Mouse (Mus musculus) Patski (cell line): Measurements from ENCODE around the gene Sh3bp2. TPM values are rescaled to one million over a fixed set of nuclear protein-coding genes. Genes with fewer than 3 reads are reported as not detected.
"Not testable (repeated sequence)": the region's sequence is repeated elsewhere in the genome, so short reads cannot be mapped to it uniquely, and the experiment has no call there.

Experiments used
- ATAC-seq: fragments of 100-300 bp; one replicate; pipeline ENCODE4 v1.8.0; 2021
- CTCF ChIA-PET: fragments of 350-600 bp; sonication (Branson Sonifier 250); formaldehyde crosslinking; loops from one replicate; lab custom pipeline; 2022; ENCODE audit warnings: inconsistent platforms; lab: Charles Lee
- POLR2A ChIA-PET: fragments of 350-600 bp; sonication (Branson Sonifier 250); formaldehyde crosslinking; loops from one replicate; lab custom pipeline; 2022; ENCODE audit warnings: antibody characterized with exemption, inconsistent platforms; lab: Charles Lee
- DNase-seq: peaks from one replicate; pipeline ENCODE4 v3.0.0-alpha.2; 2011; ENCODE audit warnings: low read depth, low spot score
- H3K27me3 ChIP-seq: fragments of 371-371 bp; one replicate; pipeline ENCODE4 v1.5.1; 2021
- CTCF ChIP-seq: fragments of 100-300 bp; IDR thresholded peaks from one replicate; pipeline ENCODE4 v1.5.1; 2021
- in situ Hi-C: fragments of 300-500 bp; cut with MboI; formaldehyde crosslinking; loops from 3 replicates; pipeline ENCODE4 v1.11.1; 2018; ENCODE audit warnings: low pct_unique_long_range_greater_than_20kb, mixed read lengths
- polyA plus RNA-seq: library from polyadenylated mRNA; unstranded; gene quantifications from one replicate; pipeline ENCODE4 v1.2.3, GENCODE M21; 2021

Gene Sh3bp2
- polyA plus RNA-seq, 1 experiment from 2014 or later = 18.2 TPM

- ATAC-seq (no peak), DNase-seq (no peak)
- H3K27me3 ChIP-seq = no peaks in the 10 kb centered on the region
- TF ChIP-seq CTCF = no peak
- ChIA-PET POLR2A (interaction anchor here (1.2 kb wide), 1 partner anchor 72 kb away, joined by 3 read pairs; no protein-coding TSS in a partner anchor), CTCF (no interaction called here)
- in situ Hi-C loops = no loop called here
Measured at GRCm38 (mm10) chr5:34563854-34564253, 38.2 kb downstream of the Sh3bp2 start.

DNA sequence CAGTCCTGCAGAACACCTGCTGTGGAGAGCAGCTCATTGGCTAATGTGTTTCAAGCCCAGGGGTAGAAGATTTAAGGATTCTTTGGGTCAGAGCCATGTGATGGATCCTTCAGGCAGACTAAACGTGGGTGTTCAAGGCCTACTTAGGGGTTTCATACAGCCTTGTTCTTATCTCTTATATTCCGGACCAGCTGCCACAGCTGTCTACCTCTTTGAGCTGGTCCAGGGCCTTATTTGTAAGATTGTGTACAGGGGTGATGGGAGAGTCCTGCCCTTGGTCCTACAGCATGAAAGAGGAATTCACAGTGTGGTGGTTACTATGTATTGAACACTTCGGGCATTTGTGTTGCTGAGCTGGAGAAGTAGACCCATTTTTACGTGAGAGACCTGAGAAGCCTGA lies 38.7 kb downstream of the Sh3bp2 start:
- no peak for DNase-seq
- ChIA-PET CTCF (interaction anchor here (1.3 kb wide), 1 partner anchor 76 kb away, joined by 3 read pairs; no protein-coding TSS in a partner anchor), POLR2A (interaction anchor here (1.0 to 1.2 kb wide), 2 partner anchors 9 to 72 kb away, joined by 3 to 4 read pairs; partner anchors contain the start of gene Add1)
- in situ Hi-C loops = no loop called here
- H3K27me3 ChIP-seq = no peaks in the 10 kb centered on the region
- TF ChIP-seq CTCF = no peak
- ATAC-seq = no peak

- ATAC-seq (no peak), DNase-seq (no peak)
- CTCF ChIA-PET = interaction anchor here (1.3 kb wide), 1 partner anchor 74 kb away, joined by 3 read pairs; no protein-coding TSS in a partner anchor
Measured at GRCm38 (mm10) chr5:34565545-34566283, 40.1 kb downstream of the Sh3bp2 start.

DNA sequence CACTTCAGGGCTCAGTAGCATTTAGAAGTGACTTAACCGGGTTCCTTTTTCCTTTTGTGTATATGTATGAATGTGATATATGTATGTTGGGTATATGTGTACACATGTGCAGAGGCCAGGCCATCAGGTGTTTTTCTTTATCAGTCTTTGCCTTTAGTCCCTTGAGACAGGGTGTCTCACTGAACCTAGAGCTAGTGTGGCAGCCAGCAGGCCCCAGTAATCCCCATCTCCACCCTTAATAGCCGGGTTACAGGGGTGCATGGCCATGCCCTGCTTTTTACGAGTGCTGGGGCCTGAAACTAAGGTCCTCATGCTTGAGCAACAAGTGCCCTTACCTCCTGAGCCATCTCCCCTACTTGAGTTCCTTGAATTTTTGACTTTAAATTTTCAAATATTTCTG lies 45.9 kb downstream of the Sh3bp2 start:
- ATAC-seq = no peak
- ChIA-PET CTCF (no interaction called here), POLR2A (no interaction called here)
- TF ChIP-seq CTCF = no peak
- DNase-seq = no peak
- no peaks in the 10 kb centered on the region for H3K27me3 ChIP-seq
- in situ Hi-C loops = no loop called here

More at GRCm38 (mm10) chr5:34565545-34566283, 40.1 kb downstream of the Sh3bp2 start:
- H3K27me3 ChIP-seq = no peaks in the 10 kb centered on the region
- POLR2A ChIA-PET = no interaction called here
- in situ Hi-C loops = no loop called here
- TF ChIP-seq CTCF = no peak

DNA sequence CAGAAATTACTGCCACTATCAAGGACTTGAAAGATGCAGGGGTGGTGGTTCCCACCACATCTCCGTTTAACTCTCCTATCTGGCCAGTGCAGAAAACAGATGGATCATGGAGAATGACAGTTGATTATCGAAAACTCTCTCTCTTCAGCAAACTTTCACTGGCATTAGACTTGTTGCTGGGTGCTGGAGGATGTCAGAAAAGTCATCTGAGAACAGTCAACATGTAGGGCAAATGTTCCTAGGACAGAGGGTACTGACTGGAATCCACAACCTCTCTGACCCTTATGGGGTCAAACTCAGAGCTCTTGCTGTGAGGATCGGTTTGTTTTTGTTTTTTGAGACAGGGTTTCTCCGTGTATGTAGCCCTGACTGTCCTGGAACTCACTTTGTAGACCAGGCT lies 46.9 kb downstream of the Sh3bp2 start:
- H3K27me3 ChIP-seq, DNase-seq, CTCF ChIA-PET, ATAC-seq, in situ Hi-C loops: not testable (repeated sequence)
- POLR2A ChIA-PET = interaction anchor here (3.2 kb wide), 1 partner anchor 64 kb away, joined by 17 read pairs; the partner anchor contains the start of gene Mfsd10

GRCm38 (mm10) chr5:34573268-34574221 lies 47.9 kb downstream of the Sh3bp2 start, which contains the start of gene Add1:
Gene Add1, plus strand, starts transcription at chr5:34573664.
- ChIA-PET CTCF (interaction anchor here (1.0 kb wide), 1 partner anchor 59 kb away, joined by 3 read pairs; no protein-coding TSS in a partner anchor), POLR2A (interaction anchor here (0.5 to 3.2 kb wide), 7 partner anchors 9 to 63 kb away, joined by 3 to 17 read pairs (median 3); partner anchors contain the start of gene Mfsd10)
- ATAC-seq (peak; percentile 95), DNase-seq (peak; percentile 99)
- in situ Hi-C loops = no loop called here
- no peak for TF ChIP-seq CTCF
- no peaks in the 10 kb centered on the region for H3K27me3 ChIP-seq

DNA sequence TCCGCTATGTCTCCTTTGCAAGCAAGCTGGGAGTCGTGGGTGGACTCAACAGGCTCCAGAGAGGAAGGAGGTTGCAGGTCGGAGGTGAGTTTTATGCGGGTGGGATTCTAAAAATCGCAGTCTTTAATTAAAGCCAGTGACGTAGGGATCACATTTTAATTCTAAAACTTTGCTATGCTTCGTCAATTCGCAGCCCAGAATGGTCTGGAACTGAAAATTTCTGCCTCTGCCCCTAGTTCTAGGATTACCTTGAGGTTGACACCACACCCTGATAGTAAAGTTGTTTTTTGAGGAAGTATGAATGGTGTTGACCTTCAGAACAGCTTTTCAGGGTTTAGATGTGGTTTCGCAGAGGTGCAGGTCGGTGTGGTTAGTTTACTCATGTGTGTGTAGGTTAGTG lies 49.1 kb downstream of the Sh3bp2 start:
- no peaks in the 10 kb centered on the region for H3K27me3 ChIP-seq
- CTCF ChIA-PET = no interaction called here
- DNase-seq (no peak), ATAC-seq (no peak)
- POLR2A ChIA-PET = interaction anchor here (1.2 to 3.2 kb wide), 3 partner anchors 15 to 61 kb away, joined by 3 to 17 read pairs (median 3); partner anchors contain the start of gene Mfsd10
- TF ChIP-seq CTCF = no peak
- in situ Hi-C loops = no loop called here

GRCm38 (mm10) chr5:34576286-34576685 lies 50.6 kb downstream of the Sh3bp2 start:
- no peaks in the 10 kb centered on the region for H3K27me3 ChIP-seq
- TF ChIP-seq CTCF = no peak
- in situ Hi-C loops = no loop called here
- DNase-seq (no peak), ATAC-seq (no peak)
- CTCF ChIA-PET = interaction anchor here (0.8 to 1.7 kb wide), 2 partner anchors 9 to 20 kb away, joined by 3 to 4 read pairs; no protein-coding TSS in a partner anchor
- POLR2A ChIA-PET = no interaction called here

GRCm38 (mm10) chr5:34578038-34578655 lies 52.5 kb downstream of the Sh3bp2 start:
- DNase-seq (no peak), ATAC-seq (no peak)
- H3K27me3 ChIP-seq = no peaks in the 10 kb centered on the region
- ChIA-PET POLR2A (no interaction called here), CTCF (interaction anchor here (0.9 kb wide), 1 partner anchor 32 kb away, joined by 3 read pairs; no protein-coding TSS in a partner anchor)
- in situ Hi-C loops = no loop called here
- no peak for TF ChIP-seq CTCF
